Mouse (Mus musculus): Measurements from ENCODE around the gene Gfy.

- TF ChIP-seq EP300 (optimal IDR thresholded peaks at IDR 0.05) (no peak), CTCF (IDR thresholded peaks at IDR 0.05; ENCODE audit: low read depth) (no peak)
Observed at GRCm38 (mm10) chr7:45180896-45181477, 1.6 kb upstream of the Gfy start, which contains the start of gene Pth2.
